Mouse (Mus musculus) heart, adult 2 months (tissue): ENCODE results near the gene Man1c1. TPM values are rescaled to one million over a fixed set of nuclear protein-coding genes. Genes with fewer than 3 reads are reported as not detected.

Experiments used
- DNase-seq, 2 experiments: peaks; one replicate each; pipeline ENCODE4 v3.0.0; 2021
- H3K27ac ChIP-seq: fragments of 200-600 bp; 2 replicates; pipeline ENCODE4 v1.8.1; 2022
- H3K27me3 ChIP-seq: fragments of 200-500 bp; 2 replicates; pipeline ENCODE4 v1.6.1; 2012; ENCODE audit warnings: mild to moderate bottlenecking, low read length, inconsistent platforms, mixed read lengths; ENCODE audit not compliant: control insufficient read depth, insufficient read depth
- H3K36me3 ChIP-seq: fragments of 200-500 bp; 2 replicates; pipeline ENCODE4 v1.6.1; 2012; ENCODE audit warnings: low read length, inconsistent platforms; ENCODE audit not compliant: control insufficient read depth, insufficient read depth
- H3K4me1 ChIP-seq: fragments of 200-500 bp; 2 replicates; pipeline ENCODE4 v1.6.1; 2011; ENCODE audit warnings: low read length; ENCODE audit not compliant: control insufficient read depth, insufficient read depth
- H3K4me3 ChIP-seq: fragments of 200-600 bp; 2 replicates; pipeline ENCODE4 v1.8.1; 2022
- H3K79me2 ChIP-seq: fragments of 200-500 bp; replicated peaks from 2 replicates; pipeline ENCODE4 v1.6.1; 2012; ENCODE audit warnings: mild to moderate bottlenecking, inconsistent platforms, low read length, moderate library complexity, mixed read lengths; ENCODE audit not compliant: control insufficient read depth, insufficient read depth
- H3K9ac ChIP-seq: fragments of 200-500 bp; 2 replicates; pipeline ENCODE4 v1.6.1; 2012; ENCODE audit warnings: low read depth, mild to moderate bottlenecking, control low read depth, inconsistent platforms, low read length, mixed read lengths
- CTCF ChIP-seq: fragments of 200-600 bp; IDR thresholded peaks from 2 replicates; pipeline ENCODE4 v1.8.1; 2022; ENCODE audit warnings: antibody characterized with exemption, mild to moderate bottlenecking, moderate library complexity
- EP300 ChIP-seq: fragments of 200-500 bp; IDR thresholded peaks from 2 replicates; pipeline ENCODE4 v1.6.1; 2011; ENCODE audit warnings: low read depth, low read length, control low read depth; ENCODE audit not compliant: insufficient read depth
- POLR2A ChIP-seq: fragments of 200-500 bp; IDR thresholded peaks from 2 replicates; pipeline ENCODE4 v1.6.1; 2011; ENCODE audit warnings: mild to moderate bottlenecking, low read depth, low read length, control low read depth; ENCODE audit not compliant: insufficient read depth
- WGBS: fragments of 180-500 bp; shearing (Covaris S2); methylation state at CpG from one replicate; pipeline ENCODE4 v1.1.7; 2018; 5-methylcytosine and 5-hydroxymethylcytosine counted together
- intact Hi-C: fragments of 180-260 bp; cut with DNase I; formaldehyde crosslinking; loops from one replicate; pipeline ENCODE4 v1.15.1; 2025
- polyA plus RNA-seq: library from polyadenylated mRNA; depleted of rRNA; stranded (reverse); fragments of >200 nt; gene quantifications from 2 replicates; pipeline ENCODE4 v1.2.3, GENCODE M21; 2012
- total RNA-seq, 2 experiments: library from RNA; stranded (reverse); gene quantifications; 2 replicates each; pipeline ENCODE4 v1.2.3; 2021

Man1c1 gene
- total and polyA plus RNA-seq, 3 experiments = 14.1 to 28.4 (median 24.8) TPM

GRCm38 (mm10) chr4:134518541-134518940 is 185.5 kb downstream of the Man1c1 start:
- H3K36me3 ChIP-seq = no peaks in the 10 kb centered on the region; the same call in 1 of the 2 replicates
- no peak overlapping the region for H3K9ac ChIP-seq
- WGBS = 74% methylated on average over 4 of the region's 4 CpGs
- H3K27ac ChIP-seq = no peak overlapping the region
- intact Hi-C loops = no loop called here
- no peaks in the 10 kb centered on the region for H3K27me3 ChIP-seq
- TF ChIP-seq POLR2A = no peak
- no peak for TF ChIP-seq EP300
- no peak for TF ChIP-seq CTCF
- no peaks in the 10 kb centered on the region for H3K79me2 ChIP-seq
- no peak overlapping the region for H3K4me3 ChIP-seq
- DNase-seq = no peak
- H3K4me1 ChIP-seq = peaks cover 6% of the 10 kb centered on the region

- Histone ChIP-seq H3K27ac (peak overlapping the region; percentile 87), H3K4me1 (peaks cover 6% of the 10 kb centered on the region), H3K79me2 (no peaks in the 10 kb centered on the region), H3K9ac (no peak overlapping the region), H3K27me3 (no peaks in the 10 kb centered on the region), H3K4me3 (no peak overlapping the region), H3K36me3 (no peaks in the 10 kb centered on the region; the same call in 1 of the 2 replicates)
- WGBS = 66% methylated on average over 10 of the region's 10 CpGs
- intact Hi-C loops = no loop called here
- no peak for DNase-seq
- TF ChIP-seq EP300 (no peak), CTCF (no peak), POLR2A (no peak)
These were observed 186.4 kb downstream of the Man1c1 start for GRCm38 (mm10) chr4:134517719-134518118.

- Histone ChIP-seq H3K36me3 (no peaks in the 10 kb centered on the region; the same call in 1 of the 2 replicates), H3K79me2 (no peaks in the 10 kb centered on the region), H3K9ac (no peak overlapping the region), H3K27ac (peak overlapping the region; percentile 87), H3K27me3 (no peaks in the 10 kb centered on the region), H3K4me1 (peaks cover 6% of the 10 kb centered on the region), H3K4me3 (peak overlapping the region; percentile 27; the same call in 1 of the 2 replicates)
- peak; percentile 52 to 73 for DNase-seq
- WGBS = 19% methylated on average over 8 of the region's 8 CpGs
- intact Hi-C loops = no loop called here
- TF ChIP-seq EP300 (0 out of 2 replicates have a peak, but pooled peaks have one; percentile 10), POLR2A (no peak)
These were observed 187.1 kb downstream of the Man1c1 start for GRCm38 (mm10) chr4:134516981-134517380.

- no peak for DNase-seq
- WGBS = 74% methylated on average over 7 of the region's 7 CpGs
- intact Hi-C loops = no loop called here
- no peaks in the 10 kb centered on the region for H3K27me3 ChIP-seq
- H3K4me3 ChIP-seq = no peak overlapping the region; the same call in 1 of the 2 replicates
- TF ChIP-seq CTCF = no peak
- no peak for TF ChIP-seq POLR2A
- no peak for TF ChIP-seq EP300
- H3K4me1 ChIP-seq = peaks cover 6% of the 10 kb centered on the region
- H3K27ac ChIP-seq = peak overlapping the region; percentile 87
- H3K9ac ChIP-seq = no peak overlapping the region
- H3K36me3 ChIP-seq = no peaks in the 10 kb centered on the region; the same call in 1 of the 2 replicates
- no peaks in the 10 kb centered on the region for H3K79me2 ChIP-seq
These were observed 188.5 kb downstream of the Man1c1 start for GRCm38 (mm10) chr4:134515614-134516013.

GRCm38 (mm10) chr4:134514309-134514930 is 189.7 kb downstream of the Man1c1 start:
- Histone ChIP-seq H3K4me3 (no peak overlapping the region), H3K27ac (no peak overlapping the region), H3K36me3 (no peaks in the 10 kb centered on the region; the same call in 1 of the 2 replicates), H3K9ac (no peak overlapping the region), H3K4me1 (peaks cover 6% of the 10 kb centered on the region), H3K79me2 (no peaks in the 10 kb centered on the region), H3K27me3 (no peaks in the 10 kb centered on the region)
- WGBS = 87% methylated on average over 11 of the region's 11 CpGs
- DNase-seq = no peak
- intact Hi-C loops = no loop called here
- TF ChIP-seq EP300 = no peak

GRCm38 (mm10) chr4:134512798-134513197 is 191.3 kb downstream of the Man1c1 start:
- H3K4me1 ChIP-seq = peaks cover 6% of the 10 kb centered on the region
- no peaks in the 10 kb centered on the region for H3K27me3 ChIP-seq
- peak overlapping the region; percentile 28; the same call in 1 of the 2 replicates for H3K9ac ChIP-seq
- WGBS = 5% methylated on average over 15 of the region's 15 CpGs
- H3K36me3 ChIP-seq = no peaks in the 10 kb centered on the region; the same call in 1 of the 2 replicates
- intact Hi-C loops = no loop called here
- DNase-seq = peak; percentile 63 to 67
- TF ChIP-seq EP300 (no peak), CTCF (peak; percentile 64)
- H3K79me2 ChIP-seq = no peaks in the 10 kb centered on the region
- no peak overlapping the region for H3K4me3 ChIP-seq
- no peak overlapping the region for H3K27ac ChIP-seq
